Mouse (Mus musculus) ES-Bruce4 (cell line): ENCODE measurements at regions not wholly inside any gene's neighbourhood (a gene's known extent, or its start where the extent isn't known, plus 50 kb on each side); places are given as distances from the start of the nearest gene placed in this dataset.

Experiments
- H3K27ac ChIP-seq: 2 replicates; pipeline ENCODE4 v1.5.1; 2012; ENCODE audit warnings: low read length, inconsistent platforms; ENCODE audit not compliant: insufficient read depth
- H3K27me3 ChIP-seq: 2 replicates; pipeline ENCODE4 v1.6.1; 2012; ENCODE audit warnings: mild to moderate bottlenecking, low read length, inconsistent platforms; ENCODE audit not compliant: control insufficient read depth, poor library complexity, insufficient read depth, severe bottlenecking
- H3K36me3 ChIP-seq: 2 replicates; pipeline ENCODE4 v1.6.1; 2012; ENCODE audit warnings: inconsistent platforms, mild to moderate bottlenecking, low read length, moderate library complexity; ENCODE audit not compliant: control insufficient read depth, poor library complexity, insufficient read depth, severe bottlenecking
- H3K4me1 ChIP-seq: one replicate; pipeline ENCODE4 v1.8.1; 2011; ENCODE audit warnings: low read length; ENCODE audit not compliant: control insufficient read depth, insufficient read depth
- H3K4me3 ChIP-seq: 2 replicates; pipeline ENCODE4 v1.5.1; 2011; ENCODE audit warnings: low read depth, mild to moderate bottlenecking, low read length
- H3K9ac ChIP-seq: 2 replicates; pipeline ENCODE4 v1.6.1; 2012; ENCODE audit warnings: low read depth, mild to moderate bottlenecking, inconsistent platforms; ENCODE audit not compliant: poor library complexity, severe bottlenecking
- H3K9me3 ChIP-seq: replicated peaks from 2 replicates; pipeline ENCODE4 v1.6.1; 2012; ENCODE audit warnings: mild to moderate bottlenecking, low read length, inconsistent platforms; ENCODE audit not compliant: control insufficient read depth, poor library complexity, insufficient read depth, severe bottlenecking
- CTCF ChIP-seq: IDR thresholded peaks from one replicate; pipeline ENCODE4 v1.8.1; 2011; ENCODE audit warnings: low read depth, low read length
- EP300 ChIP-seq: IDR thresholded peaks from 2 replicates; pipeline ENCODE4 v1.6.1; 2011; ENCODE audit warnings: low read depth, low read length; ENCODE audit not compliant: insufficient read depth
- POLR2A ChIP-seq: IDR thresholded peaks from one replicate; pipeline ENCODE4 v1.8.1; 2011; ENCODE audit warnings: low read length; ENCODE audit not compliant: insufficient read depth

- TF ChIP-seq CTCF (no peak), EP300 (no peak), POLR2A (no peak)
- Histone ChIP-seq H3K9me3 (no peaks in the 10 kb centered on the region), H3K27me3 (no peaks in the 10 kb centered on the region), H3K36me3 (no peaks in the 10 kb centered on the region), H3K27ac (no peak overlapping the region), H3K4me3 (no peak overlapping the region), H3K9ac (no peak overlapping the region), H3K4me1 (no peaks in the 10 kb centered on the region)
These were observed 503.6 kb upstream of the Gm765 start for GRCm38 (mm10) chr6:98846001-98846695.

GRCm38 (mm10) chr6:98843598-98843997 is 501.0 kb upstream of the Gm765 start:
- no peaks in the 10 kb centered on the region for H3K36me3 ChIP-seq
- no peaks in the 10 kb centered on the region for H3K9me3 ChIP-seq
- no peak overlapping the region for H3K9ac ChIP-seq
- no peak for TF ChIP-seq POLR2A
- no peak for TF ChIP-seq EP300
- TF ChIP-seq CTCF: no peak
- H3K4me3 ChIP-seq: no peak overlapping the region
- no peak overlapping the region for H3K27ac ChIP-seq
- H3K27me3 ChIP-seq: no peaks in the 10 kb centered on the region
- no peaks in the 10 kb centered on the region for H3K4me1 ChIP-seq

GRCm38 (mm10) chr6:98842924-98843323 is 500.4 kb upstream of the Gm765 start:
- H3K27ac ChIP-seq: no peak overlapping the region
- no peak for TF ChIP-seq POLR2A
- TF ChIP-seq EP300: no peak
- no peak for TF ChIP-seq CTCF
- no peaks in the 10 kb centered on the region for H3K9me3 ChIP-seq
- H3K9ac ChIP-seq: no peak overlapping the region
- H3K4me3 ChIP-seq: no peak overlapping the region
- H3K4me1 ChIP-seq: no peaks in the 10 kb centered on the region
- H3K27me3 ChIP-seq: no peaks in the 10 kb centered on the region
- no peaks in the 10 kb centered on the region for H3K36me3 ChIP-seq

- Histone ChIP-seq H3K27ac (no peak overlapping the region), H3K27me3 (no peaks in the 10 kb centered on the region), H3K4me3 (no peak overlapping the region), H3K36me3 (no peaks in the 10 kb centered on the region), H3K9me3 (no peaks in the 10 kb centered on the region), H3K4me1 (no peaks in the 10 kb centered on the region), H3K9ac (no peak overlapping the region)
- TF ChIP-seq POLR2A (no peak), CTCF (no peak), EP300 (no peak)
These were observed 491.4 kb upstream of the Gm765 start for GRCm38 (mm10) chr6:98833922-98834321.

GRCm38 (mm10) chr6:98830191-98830590 is 487.6 kb upstream of the Gm765 start:
- no peak for TF ChIP-seq POLR2A
- TF ChIP-seq EP300: no peak
- no peak for TF ChIP-seq CTCF
- Histone ChIP-seq H3K9ac (no peak overlapping the region), H3K27me3 (no peaks in the 10 kb centered on the region; the same call in 1 of the 2 replicates), H3K36me3 (no peaks in the 10 kb centered on the region), H3K9me3 (peaks cover 3% of the 10 kb centered on the region; the same call in 1 of the 2 replicates), H3K4me1 (no peaks in the 10 kb centered on the region), H3K4me3 (no peak overlapping the region), H3K27ac (no peak overlapping the region)

- H3K27ac ChIP-seq: no peak overlapping the region
- no peak for TF ChIP-seq CTCF
- no peak for TF ChIP-seq EP300
- TF ChIP-seq POLR2A: no peak
These were observed 465.5 kb upstream of the Gm765 start for GRCm38 (mm10) chr6:98808046-98808445.

More at GRCm38 (mm10) chr6:98808046-98808445, 465.5 kb upstream of the Gm765 start:
- Histone ChIP-seq H3K27me3 (no peaks in the 10 kb centered on the region), H3K9me3 (0 out of 2 replicates have a peak, but pooled peaks cover under 1% of the 10 kb centered on the region), H3K9ac (no peak overlapping the region), H3K36me3 (no peaks in the 10 kb centered on the region), H3K4me3 (no peak overlapping the region), H3K4me1 (no peaks in the 10 kb centered on the region)
